Mouse (Mus musculus) adrenal gland, adult 2 months (tissue): ENCODE measurements at regions not wholly inside any gene's neighbourhood (a gene's known extent, or its start where the extent isn't known, plus 50 kb on each side); places are given as distances from the start of the nearest gene placed in this dataset.

Experiments
- DNase-seq: peaks from one replicate; pipeline ENCODE4 v3.0.0; 2021

- DNase-seq: no peak
These were observed 162.8 kb upstream of the Tbx3 start for GRCm38 (mm10) chr5:119507709-119508108.

GRCm38 (mm10) chr5:119518506-119519252 lies 151.8 kb upstream of the Tbx3 start:
- no peak for DNase-seq

GRCm38 (mm10) chr5:119524171-119524570 lies 146.3 kb upstream of the Tbx3 start:
- DNase-seq: no peak

GRCm38 (mm10) chr5:119525960-119526359 lies 144.5 kb upstream of the Tbx3 start:
- peak; percentile 51 for DNase-seq

GRCm38 (mm10) chr5:119530009-119530408 lies 140.5 kb upstream of the Tbx3 start:
- DNase-seq: no peak

GRCm38 (mm10) chr5:119534946-119535345 lies 135.5 kb upstream of the Tbx3 start:
- DNase-seq: no peak

- peak; percentile 67 for DNase-seq
These were observed 127.6 kb upstream of the Tbx3 start for GRCm38 (mm10) chr5:119542836-119543235.

- no peak for DNase-seq
These were observed 126.8 kb upstream of the Tbx3 start for GRCm38 (mm10) chr5:119543716-119544115.

GRCm38 (mm10) chr5:119544681-119545080 lies 125.8 kb upstream of the Tbx3 start:
- DNase-seq: no peak

- no peak for DNase-seq
These were observed 123.4 kb upstream of the Tbx3 start for GRCm38 (mm10) chr5:119547070-119547469.

GRCm38 (mm10) chr5:119550916-119551315 lies 119.6 kb upstream of the Tbx3 start:
- no peak for DNase-seq

- no peak for DNase-seq
These were observed 117.0 kb upstream of the Tbx3 start for GRCm38 (mm10) chr5:119553469-119553868.

GRCm38 (mm10) chr5:119557071-119557470 lies 113.4 kb upstream of the Tbx3 start:
- DNase-seq: no peak

- DNase-seq: no peak
These were observed 110.8 kb upstream of the Tbx3 start for GRCm38 (mm10) chr5:119559696-119560095.

GRCm38 (mm10) chr5:119560392-119560791 lies 110.1 kb upstream of the Tbx3 start:
- no peak for DNase-seq

- DNase-seq: no peak
These were observed 108.9 kb upstream of the Tbx3 start for GRCm38 (mm10) chr5:119561531-119561930.

- DNase-seq: no peak
These were observed 106.7 kb upstream of the Tbx3 start for GRCm38 (mm10) chr5:119563510-119564351.

- DNase-seq: no peak
These were observed 102.8 kb upstream of the Tbx3 start for GRCm38 (mm10) chr5:119567639-119568038.

- DNase-seq: no peak
These were observed 100.4 kb upstream of the Tbx3 start for GRCm38 (mm10) chr5:119570054-119570453.

GRCm38 (mm10) chr5:119571644-119572043 lies 98.8 kb upstream of the Tbx3 start:
- no peak for DNase-seq

GRCm38 (mm10) chr5:119575124-119575523 lies 95.3 kb upstream of the Tbx3 start:
- DNase-seq: peak; percentile 92

- no peak for DNase-seq
These were observed 91.2 kb upstream of the Tbx3 start for GRCm38 (mm10) chr5:119579288-119579687.

GRCm38 (mm10) chr5:119579806-119580205 lies 90.7 kb upstream of the Tbx3 start:
- no peak for DNase-seq
